Mouse (Mus musculus) left cerebral cortex, postnatal 10 days (tissue): Measurements from ENCODE around the gene Tmem209. TPM values are rescaled to one million over a fixed set of nuclear protein-coding genes. Genes with fewer than 3 reads are reported as not detected.

Experiments
- DNase-seq, 2 experiments: peaks; one replicate each; pipeline ENCODE4 v3.0.0; 2021 to 2022; ENCODE audit warnings: low spot score in 2 of 2, mixed read lengths in 1 of 2; ENCODE audit errors: extremely low spot score in 1 of 2
- intact Hi-C: fragments of 180-260 bp; cut with DNase I; formaldehyde crosslinking; loops from one replicate; pipeline ENCODE4 v1.15.1; 2025
- total RNA-seq, 2 experiments: library from RNA; stranded (reverse); gene quantifications; 2 replicates each; pipeline ENCODE4 v1.2.3; 2021

The Tmem209 gene
- total RNA-seq: 10 to 100 TPM; 16.3 to 16.6 TPM

GRCm38 (mm10) chr6:30509265-30510239, at the start of gene Tmem209, which contains the start of gene Ssmem1:
Gene Tmem209 (minus strand): TSS chr6:30509783.
Gene Ssmem1 (plus strand): TSS chr6:30509849.
- peak; percentile 98 to 100 for DNase-seq
- intact Hi-C loops: loop anchor here (10.0 kb wide), 1 partner anchor 475 kb away; no protein-coding TSS in a partner anchor

DNA sequence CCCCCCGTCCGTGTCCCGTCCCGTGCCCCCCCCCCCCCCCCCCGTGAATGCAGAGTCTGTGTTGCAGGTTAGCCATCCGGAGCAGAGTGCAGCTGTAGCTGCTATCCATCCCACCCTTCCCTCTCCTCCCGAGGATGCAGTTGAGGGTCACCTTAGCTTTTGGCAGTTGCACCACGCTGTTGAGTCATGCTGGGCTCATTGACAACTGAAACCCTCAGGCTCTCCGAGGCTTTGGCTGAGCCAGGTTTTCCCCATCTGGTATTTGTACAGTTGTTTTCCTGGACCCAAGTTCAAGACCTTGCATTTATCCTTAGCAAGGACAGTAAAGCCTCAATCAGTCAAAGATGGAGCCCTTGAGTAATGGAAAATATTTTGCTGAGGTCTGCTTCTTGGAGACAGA, 46.5 kb upstream of the Tmem209 start:
- DNase-seq: no peak
- intact Hi-C loops: no loop called here

DNA sequence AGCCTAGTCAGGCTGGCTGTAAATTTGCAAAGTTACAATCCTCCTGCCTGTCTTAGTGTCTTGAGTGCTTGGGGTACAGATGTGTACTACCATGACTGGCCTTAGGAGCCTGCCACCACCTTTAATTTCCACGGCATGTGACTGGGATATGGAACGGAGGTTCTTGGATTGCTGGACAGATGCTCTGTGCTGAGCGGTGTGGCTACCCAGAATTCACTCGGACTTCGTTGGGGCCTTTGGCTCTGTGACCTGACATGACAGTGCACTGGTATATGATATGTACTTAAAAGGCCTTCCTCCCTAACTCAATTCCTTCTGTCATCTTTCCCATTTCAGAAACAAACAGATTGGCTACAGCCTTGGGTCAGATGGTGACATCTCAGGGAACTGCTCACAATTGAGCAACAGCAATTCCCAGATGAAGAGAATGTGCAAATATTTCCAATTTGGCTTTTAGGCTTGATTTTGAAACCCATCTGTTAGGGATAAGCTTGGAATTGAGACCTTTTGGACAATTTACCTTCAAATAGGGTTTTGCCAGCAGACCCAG, 45.1 kb upstream of the Tmem209 start:
- no peak for DNase-seq
- intact Hi-C loops: no loop called here

DNA sequence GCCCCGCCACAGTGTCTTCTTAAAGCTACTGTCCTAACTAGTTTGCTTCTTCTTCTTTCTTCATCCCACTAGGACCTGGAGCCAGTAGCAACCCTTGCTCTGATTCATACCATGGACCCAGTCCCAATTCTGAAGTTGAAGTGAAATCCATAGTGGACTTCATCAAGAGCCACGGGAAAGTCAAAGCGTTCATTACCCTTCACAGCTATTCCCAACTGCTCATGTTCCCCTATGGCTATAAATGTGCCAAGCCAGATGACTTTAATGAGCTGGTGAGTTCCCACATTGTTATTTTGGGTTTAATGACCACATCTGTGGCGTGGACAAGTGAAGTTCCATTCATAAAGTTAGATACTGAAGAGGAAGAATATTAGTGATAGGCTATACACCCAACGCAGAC, 44.5 kb upstream of the Tmem209 start:
- no peak for DNase-seq
- intact Hi-C loops: no loop called here

- DNase-seq: no peak
- intact Hi-C loops: no loop called here
Measured at GRCm38 (mm10) chr6:30553381-30554010, 43.9 kb upstream of the Tmem209 start.

GRCm38 (mm10) chr6:30552628-30553027, 43.0 kb upstream of the Tmem209 start:
- DNase-seq: no peak
- intact Hi-C loops: no loop called here

DNA sequence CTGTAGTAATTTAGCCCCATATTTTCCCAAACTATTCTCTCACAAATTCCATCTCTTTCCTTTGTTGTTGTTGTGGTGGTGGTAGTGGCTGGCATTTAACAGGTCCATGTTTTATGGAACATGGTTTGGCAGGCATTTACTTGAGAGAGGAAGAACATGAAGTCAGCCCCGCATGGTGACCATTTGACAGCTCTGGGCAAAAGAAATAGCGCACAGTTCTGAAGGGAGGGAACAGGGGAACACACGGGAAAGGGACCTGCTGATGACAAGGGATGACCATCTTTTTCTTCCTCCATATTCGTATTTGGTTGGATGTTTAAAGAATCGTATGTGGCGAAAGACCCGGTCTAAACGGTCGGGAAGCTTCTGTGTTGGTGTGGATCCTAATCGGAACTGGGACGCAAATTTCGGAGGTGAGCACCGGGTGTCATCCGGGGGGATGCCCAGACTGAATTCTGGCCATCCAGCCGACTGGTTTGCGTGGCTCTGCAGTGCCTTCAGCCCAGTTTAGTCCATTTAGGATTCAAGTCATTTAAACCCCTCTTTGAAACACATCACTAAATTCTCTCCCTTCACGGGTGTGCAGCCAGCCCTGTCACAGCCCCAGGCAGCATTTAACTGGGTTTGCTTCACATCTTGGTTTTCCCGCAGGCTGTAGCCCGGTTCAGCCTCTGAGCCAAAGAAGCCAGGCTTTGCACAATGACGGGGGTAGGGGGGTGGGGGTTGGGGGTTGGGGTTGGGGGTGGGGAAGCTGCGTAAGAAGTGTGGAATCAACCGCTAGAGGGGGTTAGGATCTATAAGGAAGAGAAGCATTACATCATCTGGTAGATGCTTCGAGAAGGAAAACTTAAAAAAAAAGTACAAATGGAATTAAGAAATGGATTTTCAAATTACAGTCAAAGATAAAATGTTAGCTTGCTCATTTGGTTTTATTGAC, 42.3 kb upstream of the Tmem209 start:
- peak; percentile 38 to 49 for DNase-seq
- intact Hi-C loops: no loop called here

GRCm38 (mm10) chr6:30551193-30551515, 41.6 kb upstream of the Tmem209 start:
- DNase-seq: no peak
- intact Hi-C loops: no loop called here

DNA sequence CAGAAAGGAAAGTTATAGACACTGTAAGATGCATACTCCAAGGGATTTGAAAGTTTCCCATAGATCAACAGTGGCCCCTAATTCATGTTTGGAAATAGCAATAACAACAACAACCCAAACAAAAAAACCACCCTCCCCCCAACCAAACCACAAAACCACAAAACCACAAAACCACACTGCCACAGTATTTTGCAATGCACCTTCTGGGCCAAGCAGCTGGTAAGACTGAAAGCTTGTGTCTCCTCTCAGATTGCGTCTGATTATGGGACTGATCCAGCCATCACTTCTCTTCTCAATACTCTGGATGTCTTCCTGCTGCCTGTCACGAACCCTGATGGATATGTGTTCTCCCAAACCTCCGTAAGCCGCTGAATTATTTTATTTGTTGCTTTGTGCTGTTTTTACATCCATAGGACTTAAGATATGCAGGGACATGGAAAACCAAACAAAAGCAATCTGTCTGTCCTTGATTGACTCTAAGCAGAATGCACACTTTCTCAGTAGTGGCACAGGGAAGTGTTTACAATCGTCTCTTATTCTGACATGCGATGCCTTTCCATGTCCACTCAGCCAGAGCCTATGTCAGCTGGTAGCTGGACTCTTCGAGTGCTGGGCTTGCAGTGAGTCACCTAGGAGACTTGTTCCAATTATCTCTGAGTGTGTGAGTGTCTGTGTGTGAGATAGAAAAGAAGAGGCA, 41.1 kb upstream of the Tmem209 start:
- intact Hi-C loops: no loop called here
- DNase-seq: no peak

GRCm38 (mm10) chr6:30549231-30549761, 39.7 kb upstream of the Tmem209 start:
- intact Hi-C loops: loop anchor here (5.0 kb wide), 1 partner anchor 87 kb away; no protein-coding TSS in a partner anchor
- DNase-seq: no peak

DNA sequence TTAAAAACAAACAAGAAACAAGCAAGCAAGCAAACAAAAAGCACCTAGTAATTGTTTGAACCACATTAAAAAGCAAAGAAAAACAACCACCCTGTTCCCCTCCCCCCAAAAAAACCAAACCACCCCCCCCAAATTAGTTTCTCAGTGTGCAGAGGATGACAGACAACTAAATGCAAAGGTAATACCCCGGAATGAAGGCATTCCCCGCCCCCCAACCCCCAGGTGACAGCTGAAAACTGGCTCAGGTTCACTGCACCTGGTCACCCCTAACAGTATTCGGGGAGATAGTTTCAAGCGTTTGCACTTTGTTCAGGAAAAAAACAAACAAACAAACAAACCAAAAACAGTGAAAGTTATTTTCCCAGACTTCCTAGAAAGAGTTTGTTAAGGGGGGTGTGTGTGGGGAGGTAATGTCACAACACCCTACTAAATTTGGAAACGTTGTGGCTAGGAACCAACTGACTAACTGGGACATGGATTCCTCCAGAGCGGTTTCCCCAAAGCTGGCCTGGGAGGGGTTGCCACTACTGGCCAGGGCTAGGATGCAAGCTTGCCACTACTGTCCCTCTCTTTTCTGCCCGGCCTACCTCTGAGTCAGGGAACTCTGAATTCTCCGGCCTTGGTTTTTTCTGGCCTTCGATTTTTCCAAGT, 38.2 kb upstream of the Tmem209 start:
- DNase-seq: no peak
- intact Hi-C loops: loop anchor here (5.0 kb wide), 1 partner anchor 85 kb away; no protein-coding TSS in a partner anchor

- intact Hi-C loops: loop anchor here (5.0 kb wide), 1 partner anchor 85 kb away; no protein-coding TSS in a partner anchor
- DNase-seq: peak in 1 of 2 experiments; percentile 68
Measured at GRCm38 (mm10) chr6:30547274-30547645, 37.7 kb upstream of the Tmem209 start.

DNA sequence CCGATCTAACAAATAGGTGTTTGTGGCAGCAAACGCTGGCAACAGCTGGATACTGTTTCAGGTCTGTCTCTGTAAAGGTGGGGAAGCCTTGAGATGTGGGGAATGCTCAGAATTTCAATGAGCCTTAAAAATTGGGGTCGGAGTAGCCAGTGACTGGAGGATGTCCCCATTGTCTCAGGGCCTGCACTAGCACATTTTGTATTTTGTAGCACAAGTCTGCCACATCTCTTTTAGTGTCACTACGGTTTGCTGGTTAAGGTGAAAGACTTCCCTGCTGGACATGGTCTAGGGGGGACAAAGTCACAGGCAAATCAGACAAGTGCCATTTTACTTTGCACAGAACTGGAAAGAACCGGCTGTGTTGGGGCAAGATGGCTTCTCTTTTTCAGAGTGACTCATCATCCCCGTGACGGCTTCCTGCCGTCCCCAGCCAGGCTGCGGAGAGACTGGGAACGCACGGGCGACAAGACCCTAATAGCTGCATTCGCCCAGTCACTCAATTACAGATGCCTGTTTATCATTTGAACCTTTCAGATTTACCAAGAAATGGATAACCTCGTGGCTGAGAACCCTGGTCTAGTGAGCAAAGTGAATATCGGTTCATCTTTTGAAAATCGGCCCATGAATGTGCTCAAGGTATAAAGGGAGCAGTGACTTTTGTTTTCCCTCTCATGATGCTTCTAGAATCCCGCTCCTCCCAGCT, 37.1 kb upstream of the Tmem209 start:
- intact Hi-C loops: loop anchor here (5.0 kb wide), 1 partner anchor 84 kb away; no protein-coding TSS in a partner anchor
- DNase-seq: peak in 1 of 2 experiments; percentile 40

DNA sequence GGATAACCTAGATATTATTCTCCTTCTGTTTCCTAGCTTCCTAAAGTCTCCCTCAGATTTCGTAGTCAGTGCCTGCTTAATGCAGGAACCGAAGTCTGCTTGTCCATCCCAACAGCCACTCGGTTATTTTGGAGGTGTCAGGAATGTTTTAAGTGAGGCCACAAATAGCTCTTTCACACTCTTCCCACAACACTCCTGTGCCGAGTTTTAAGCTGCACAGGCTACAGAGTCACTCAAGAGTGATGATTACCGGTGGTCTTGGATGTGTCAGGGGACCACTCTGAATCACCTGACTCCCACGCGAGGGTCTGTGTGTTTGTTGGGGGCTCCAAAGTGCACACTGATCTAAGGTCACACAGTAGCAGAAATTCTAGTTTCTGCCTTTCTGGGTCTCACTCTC, 36.1 kb upstream of the Tmem209 start:
- intact Hi-C loops: loop anchor here (5.0 kb wide), 1 partner anchor 83 kb away; no protein-coding TSS in a partner anchor
- DNase-seq: no peak

GRCm38 (mm10) chr6:30543851-30544250, 34.3 kb upstream of the Tmem209 start:
- no peak for DNase-seq
- intact Hi-C loops: no loop called here

DNA sequence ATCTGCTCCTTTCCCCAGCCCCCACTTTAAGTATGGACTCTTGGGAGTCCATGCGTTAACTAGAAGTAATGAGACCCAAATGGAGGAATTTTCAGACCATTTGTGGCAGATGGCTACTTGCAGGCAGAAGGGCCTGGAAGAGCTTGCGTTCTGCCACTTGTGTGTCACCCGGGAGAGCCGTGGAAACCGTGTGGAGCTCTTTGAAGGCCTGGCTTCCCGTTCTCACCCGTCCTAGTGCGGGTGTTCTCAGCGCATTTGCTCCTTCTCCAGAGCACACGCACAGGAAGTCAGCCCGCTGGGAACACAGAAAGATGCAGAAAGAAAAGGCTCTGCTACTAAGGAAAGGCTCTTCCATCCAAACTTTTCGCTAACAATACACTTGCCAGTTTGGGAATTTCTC, 33.5 kb upstream of the Tmem209 start:
- intact Hi-C loops: no loop called here
- no peak for DNase-seq

- intact Hi-C loops: no loop called here
- DNase-seq: no peak
Measured at GRCm38 (mm10) chr6:30542277-30542676, 32.7 kb upstream of the Tmem209 start.
